Mouse (Mus musculus): ENCODE results near the gene F13b. TPM values are rescaled to one million over a fixed set of nuclear protein-coding genes. Genes with fewer than 3 reads are reported as not detected.

The F13b gene
- polyA plus RNA-seq, 1 experiment from 2014 or later = 119 TPM

- Histone ChIP-seq H3K4me1 (ENCODE audit: insufficient read depth) (no peaks in the 10 kb centered on the region), H3K27ac (ENCODE audit: low read depth) (no peak overlapping the region), H3K9me3 (ENCODE audit: low read length) (no peaks in the 10 kb centered on the region), H3K27me3 (ENCODE audit: insufficient read depth, low read length) (no peaks in the 10 kb centered on the region), H3K36me3 (replicated peaks; ENCODE audit: insufficient read depth, low read length) (peaks cover 64% of the 10 kb centered on the region), H3K4me3 (ENCODE audit: low read depth, low read length) (no peak overlapping the region), H3K4me2 (ENCODE audit: low read depth, low read length) (no peak overlapping the region), H3K9ac (replicated peaks) (no peak overlapping the region)
- 91% methylated on average over 8 of the region's 8 CpGs for WGBS (ENCODE audit: insufficient replicate concordance)
- ATAC-seq = no peak
- no peak for DNase-seq
- no peak for TF ChIP-seq EP300 (IDR thresholded peaks at IDR 0.05; ENCODE audit: low read depth)
- no peak for TF ChIP-seq CTCF (IDR thresholded peaks at IDR 0.05; ENCODE audit: low read depth)
Observed at GRCm38 (mm10) chr1:139480246-139480645, 21.3 kb upstream of the F13b start.

- TF ChIP-seq EP300 (IDR thresholded peaks at IDR 0.05; ENCODE audit: low read depth) (no peak), CTCF (IDR thresholded peaks at IDR 0.05; ENCODE audit: low read depth) (no peak)
- DNase-seq (no peak), ATAC-seq (no peak)
- Histone ChIP-seq H3K4me3 (ENCODE audit: low read depth, low read length) (no peak overlapping the region), H3K4me1 (ENCODE audit: insufficient read depth) (no peaks in the 10 kb centered on the region), H3K9me3 (ENCODE audit: low read length) (no peaks in the 10 kb centered on the region), H3K27ac (ENCODE audit: low read depth) (no peak overlapping the region), H3K36me3 (replicated peaks; ENCODE audit: insufficient read depth, low read length) (peaks cover 56% of the 10 kb centered on the region), H3K27me3 (ENCODE audit: insufficient read depth, low read length) (no peaks in the 10 kb centered on the region), H3K9ac (replicated peaks) (no peak overlapping the region), H3K4me2 (ENCODE audit: low read depth, low read length) (no peak overlapping the region)
- WGBS (ENCODE audit: insufficient replicate concordance) = 82% methylated on average over 4 of the region's 4 CpGs
Observed at GRCm38 (mm10) chr1:139481146-139481545, 20.4 kb upstream of the F13b start.

GRCm38 (mm10) chr1:139494630-139495029, 6.9 kb upstream of the F13b start:
- no peaks in the 10 kb centered on the region for H3K27me3 ChIP-seq (ENCODE audit: insufficient read depth, low read length)
- TF ChIP-seq CTCF (IDR thresholded peaks at IDR 0.05; ENCODE audit: low read depth) = no peak
- TF ChIP-seq EP300 (IDR thresholded peaks at IDR 0.05; ENCODE audit: low read depth) = no peak
- H3K4me2 ChIP-seq (ENCODE audit: low read depth, low read length) = no peak overlapping the region
- peaks cover 28% of the 10 kb centered on the region for H3K36me3 ChIP-seq (replicated peaks; ENCODE audit: insufficient read depth, low read length)
- DNase-seq = no peak
- 94% methylated on average over 3 of the region's 3 CpGs for WGBS (ENCODE audit: insufficient replicate concordance)
- H3K9me3 ChIP-seq (ENCODE audit: low read length) = no peaks in the 10 kb centered on the region
- H3K27ac ChIP-seq (ENCODE audit: low read depth) = no peak overlapping the region
- H3K4me3 ChIP-seq (ENCODE audit: low read depth, low read length) = no peak overlapping the region
- no peak for ATAC-seq
- H3K4me1 ChIP-seq (ENCODE audit: insufficient read depth) = no peaks in the 10 kb centered on the region
- no peak overlapping the region for H3K9ac ChIP-seq (replicated peaks)

GRCm38 (mm10) chr1:139495408-139495807, 6.1 kb upstream of the F13b start:
- DNase-seq = no peak
- no peak for ATAC-seq
- Histone ChIP-seq H3K4me3 (ENCODE audit: low read depth, low read length) (no peak overlapping the region), H3K27me3 (ENCODE audit: insufficient read depth, low read length) (no peaks in the 10 kb centered on the region), H3K36me3 (replicated peaks; ENCODE audit: insufficient read depth, low read length) (peaks cover 22% of the 10 kb centered on the region), H3K4me1 (ENCODE audit: insufficient read depth) (no peaks in the 10 kb centered on the region; the same call in 1 of the 2 replicates), H3K27ac (ENCODE audit: low read depth) (no peak overlapping the region), H3K9ac (replicated peaks) (no peak overlapping the region), H3K9me3 (ENCODE audit: low read length) (no peaks in the 10 kb centered on the region), H3K4me2 (ENCODE audit: low read depth, low read length) (no peak overlapping the region)
- 95% methylated on average over 2 of the region's 2 CpGs for WGBS (ENCODE audit: insufficient replicate concordance)
- TF ChIP-seq EP300 (IDR thresholded peaks at IDR 0.05; ENCODE audit: low read depth) = no peak
- TF ChIP-seq CTCF (IDR thresholded peaks at IDR 0.05; ENCODE audit: low read depth) = no peak

- no peaks in the 10 kb centered on the region for H3K9me3 ChIP-seq (ENCODE audit: low read length)
- H3K4me3 ChIP-seq (ENCODE audit: low read depth, low read length) = no peak overlapping the region
- TF ChIP-seq EP300 (IDR thresholded peaks at IDR 0.05; ENCODE audit: low read depth) (no peak), CTCF (IDR thresholded peaks at IDR 0.05; ENCODE audit: low read depth) (no peak)
- DNase-seq = no peak
- H3K4me1 ChIP-seq (ENCODE audit: insufficient read depth) = no peaks in the 10 kb centered on the region; the same call in 1 of the 2 replicates
- no peak for ATAC-seq
- no peak overlapping the region for H3K27ac ChIP-seq (ENCODE audit: low read depth)
- no peaks in the 10 kb centered on the region for H3K27me3 ChIP-seq (ENCODE audit: insufficient read depth, low read length)
- H3K36me3 ChIP-seq (replicated peaks; ENCODE audit: insufficient read depth, low read length) = peaks cover 18% of the 10 kb centered on the region
- WGBS (ENCODE audit: insufficient replicate concordance) = 72% methylated on average over 3 of the region's 3 CpGs
- no peak overlapping the region for H3K4me2 ChIP-seq (ENCODE audit: low read depth, low read length)
- no peak overlapping the region for H3K9ac ChIP-seq (replicated peaks)
Observed at GRCm38 (mm10) chr1:139496212-139496611, 5.3 kb upstream of the F13b start.

- Histone ChIP-seq H3K27ac (ENCODE audit: low read depth) (no peak overlapping the region), H3K36me3 (replicated peaks; ENCODE audit: insufficient read depth, low read length) (no peaks in the 10 kb centered on the region), H3K4me1 (ENCODE audit: insufficient read depth) (no peaks in the 10 kb centered on the region; the same call in 1 of the 2 replicates), H3K27me3 (ENCODE audit: insufficient read depth, low read length) (no peaks in the 10 kb centered on the region), H3K4me3 (ENCODE audit: low read depth, low read length) (no peak overlapping the region), H3K4me2 (ENCODE audit: low read depth, low read length) (no peak overlapping the region), H3K9me3 (ENCODE audit: low read length) (no peaks in the 10 kb centered on the region), H3K9ac (replicated peaks) (no peak overlapping the region)
- DNase-seq (no peak), ATAC-seq (no peak)
- no peak for TF ChIP-seq EP300 (IDR thresholded peaks at IDR 0.05; ENCODE audit: low read depth)
- no peak for TF ChIP-seq CTCF (IDR thresholded peaks at IDR 0.05; ENCODE audit: low read depth)
Observed at GRCm38 (mm10) chr1:139499751-139500150, 1.8 kb upstream of the F13b start.

GRCm38 (mm10) chr1:139514556-139514955, 13.1 kb downstream of the F13b start:
- Histone ChIP-seq H3K36me3 (replicated peaks; ENCODE audit: insufficient read depth, low read length) (peaks cover 6% of the 10 kb centered on the region; the same call in 1 of the 2 replicates), H3K4me1 (ENCODE audit: insufficient read depth) (no peaks in the 10 kb centered on the region), H3K4me3 (ENCODE audit: low read depth, low read length) (no peak overlapping the region), H3K27ac (ENCODE audit: low read depth) (no peak overlapping the region), H3K9me3 (ENCODE audit: low read length) (no peaks in the 10 kb centered on the region), H3K9ac (replicated peaks) (no peak overlapping the region), H3K4me2 (ENCODE audit: low read depth, low read length) (no peak overlapping the region), H3K27me3 (ENCODE audit: insufficient read depth, low read length) (no peaks in the 10 kb centered on the region)
- TF ChIP-seq CTCF (IDR thresholded peaks at IDR 0.05; ENCODE audit: low read depth) (no peak), EP300 (IDR thresholded peaks at IDR 0.05; ENCODE audit: low read depth) (no peak)
- ATAC-seq = no peak
- WGBS (ENCODE audit: insufficient replicate concordance) = 82% methylated on average over 12 of the region's 12 CpGs
- no peak for DNase-seq
